Mouse (Mus musculus) bone marrow macrophage, adult 2 months (primary cell): ENCODE results near the gene Rho. TPM values are rescaled to one million over a fixed set of nuclear protein-coding genes. Genes with fewer than 3 reads are reported as not detected.

Experiments
- H3K27ac ChIP-seq: 2 replicates; pipeline ENCODE4 v1.5.1; 2012; ENCODE audit warnings: low read depth, low read length; ENCODE audit not compliant: insufficient read depth
- H3K4me1 ChIP-seq: 2 replicates; pipeline ENCODE4 v1.6.1; 2012; ENCODE audit warnings: low read length; ENCODE audit not compliant: control insufficient read depth, insufficient read depth
- H3K4me3 ChIP-seq: 2 replicates; pipeline ENCODE4 v1.5.1; 2012; ENCODE audit warnings: mild to moderate bottlenecking, low read length, moderate library complexity; ENCODE audit not compliant: insufficient read depth
- CTCF ChIP-seq: IDR thresholded peaks from 2 replicates; pipeline ENCODE4 v1.5.1; 2012; ENCODE audit warnings: low read depth, mild to moderate bottlenecking, low read length, moderate library complexity
- POLR2A ChIP-seq: IDR thresholded peaks from 2 replicates; pipeline ENCODE4 v1.6.1; 2012; ENCODE audit warnings: mild to moderate bottlenecking, low read depth, low read length, borderline replicate concordance
- polyA plus RNA-seq: library from polyadenylated mRNA; stranded (reverse); fragments of >200 nt; gene quantifications from 2 replicates; pipeline ENCODE4 v1.2.4, GENCODE M21; 2012; ENCODE audit not compliant: missing spikeins, insufficient read depth, insufficient read length

Gene Rho
- polyA plus RNA-seq, 1 experiment: not detected

GRCm38 (mm10) chr6:115987096-115987747, 55.7 kb downstream of the Rho start:
- H3K4me3 ChIP-seq: no peak overlapping the region
- no peak overlapping the region for H3K27ac ChIP-seq
- TF ChIP-seq CTCF (no peak), POLR2A (no peak)
- H3K4me1 ChIP-seq: peaks cover 67% of the 10 kb centered on the region

GRCm38 (mm10) chr6:115989032-115989431, 57.5 kb downstream of the Rho start:
- TF ChIP-seq POLR2A: no peak
- no peak for TF ChIP-seq CTCF
- peak overlapping the region; percentile 16 for H3K27ac ChIP-seq
- H3K4me1 ChIP-seq: peaks cover 54% of the 10 kb centered on the region
- no peak overlapping the region; the same call in 1 of the 2 replicates for H3K4me3 ChIP-seq

GRCm38 (mm10) chr6:115989607-115990006, 58.1 kb downstream of the Rho start:
- Histone ChIP-seq H3K27ac (peak overlapping the region; percentile 16), H3K4me3 (peak overlapping the region; percentile 1; the same call in 1 of the 2 replicates)
- TF ChIP-seq CTCF (no peak), POLR2A (no peak)

More at GRCm38 (mm10) chr6:115989607-115990006, 58.1 kb downstream of the Rho start:
- peaks cover 51% of the 10 kb centered on the region for H3K4me1 ChIP-seq

Other genes with a start within 250 kb of the Rho start
- not detected in 2 replicates for gene Tmem40, start 169.3 kb upstream of the Rho start, polyA plus RNA-seq
- 0.39 and 0.40 TPM in 2 replicates for gene Cand2, start 157.2 kb upstream of the Rho start, polyA plus RNA-seq
- 2,269 and 2,339 TPM in 2 replicates for gene Rpl32, start 123.0 kb upstream of the Rho start, polyA plus RNA-seq
- 0.31 and 0.32 TPM in 2 replicates for gene Efcab12, start 93.3 kb upstream of the Rho start, polyA plus RNA-seq
- gene Mbd4, start 78.4 kb upstream of the Rho start, polyA plus RNA-seq: 12.0 and 13.8 TPM in 2 replicates
- gene Ift122, start 78.3 kb upstream of the Rho start, polyA plus RNA-seq: 6.0 and 9.3 TPM in 2 replicates
- gene H1foo, start 13.2 kb downstream of the Rho start, polyA plus RNA-seq: not detected in 2 replicates
- 205 and 222 TPM in 2 replicates for gene Plxnd1, start 63.3 kb downstream of the Rho start, polyA plus RNA-seq